Mouse (Mus musculus) kidney, adult 2 months (tissue): ENCODE measurements around the gene Map3k9. TPM values are rescaled to one million over a fixed set of nuclear protein-coding genes. Genes with fewer than 3 reads are reported as not detected.

Source experiments
- DNase-seq: peaks from one replicate; pipeline ENCODE4 v3.0.0; 2021
- H3K27ac ChIP-seq: fragments of 200-500 bp; 2 replicates; pipeline ENCODE4 v1.5.1; 2012; ENCODE audit warnings: low read depth, low read length, control low read depth, inconsistent platforms; ENCODE audit not compliant: insufficient read depth
- H3K27me3 ChIP-seq: fragments of 200-500 bp; replicated peaks from 2 replicates; pipeline ENCODE4 v1.6.1; 2012; ENCODE audit warnings: mild to moderate bottlenecking, moderate library complexity, low read length, inconsistent platforms; ENCODE audit not compliant: control insufficient read depth, insufficient read depth
- H3K36me3 ChIP-seq: fragments of 200-500 bp; 2 replicates; pipeline ENCODE4 v1.6.1; 2012; ENCODE audit warnings: mild to moderate bottlenecking, moderate library complexity, low read length, inconsistent platforms; ENCODE audit not compliant: control insufficient read depth, insufficient read depth
- H3K4me1 ChIP-seq: fragments of 200-500 bp; 2 replicates; pipeline ENCODE4 v1.6.1; 2011; ENCODE audit warnings: low read length; ENCODE audit not compliant: control insufficient read depth, insufficient read depth
- H3K4me3 ChIP-seq: fragments of 200-500 bp; 2 replicates; pipeline ENCODE4 v1.5.1; 2011; ENCODE audit warnings: mild to moderate bottlenecking, low read depth, low read length, control low read depth; ENCODE audit not compliant: insufficient read depth
- CTCF ChIP-seq: fragments of 200-500 bp; conservative IDR thresholded peaks from 2 replicates; pipeline ENCODE4 v1.5.1; 2011; ENCODE audit warnings: low read depth, mild to moderate bottlenecking, control low read depth, low read length, moderate library complexity, mixed read lengths; ENCODE audit not compliant: insufficient read depth, insufficient read length
- POLR2A ChIP-seq: fragments of 200-500 bp; IDR thresholded peaks from one replicate; pipeline ENCODE4 v1.6.1; 2011; ENCODE audit warnings: low read depth, low read length, control low read depth
- WGBS: fragments of 180-500 bp; shearing (Covaris S2); methylation state at CpG from one replicate; pipeline ENCODE4 v1.1.7; 2018; 5-methylcytosine and 5-hydroxymethylcytosine counted together
- polyA plus RNA-seq: library from polyadenylated mRNA; depleted of rRNA; stranded (reverse); fragments of >200 nt; gene quantifications from 2 replicates; pipeline ENCODE4 v1.2.3, GENCODE M21; 2012

Map3k9 gene
- polyA plus RNA-seq, 1 experiment = 3.9 TPM

DNA sequence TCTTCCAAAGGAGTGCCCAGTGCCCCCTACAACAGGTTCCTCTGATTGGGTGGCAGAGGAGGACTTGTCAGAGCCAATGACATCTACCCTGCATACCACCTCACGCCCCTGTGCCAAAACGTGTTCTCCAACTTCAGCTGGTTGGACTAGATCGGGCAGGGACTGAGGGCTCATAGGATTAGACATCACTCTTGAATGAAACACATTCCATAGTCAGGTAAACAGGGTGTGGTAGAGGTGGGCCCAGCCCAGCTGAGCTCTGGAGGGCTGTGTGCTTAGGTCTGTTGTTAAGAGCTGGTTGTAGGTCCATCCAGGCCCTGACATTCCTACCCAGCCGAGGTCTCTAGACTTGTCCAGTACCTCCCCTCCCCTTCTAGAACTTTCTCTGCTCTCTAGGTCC, 68.4 kb downstream of the Map3k9 start:
- DNase-seq = no peak
- H3K36me3 ChIP-seq = no peaks in the 10 kb centered on the region
- WGBS = 85% methylated on average over 4 of the region's 4 CpGs

DNA sequence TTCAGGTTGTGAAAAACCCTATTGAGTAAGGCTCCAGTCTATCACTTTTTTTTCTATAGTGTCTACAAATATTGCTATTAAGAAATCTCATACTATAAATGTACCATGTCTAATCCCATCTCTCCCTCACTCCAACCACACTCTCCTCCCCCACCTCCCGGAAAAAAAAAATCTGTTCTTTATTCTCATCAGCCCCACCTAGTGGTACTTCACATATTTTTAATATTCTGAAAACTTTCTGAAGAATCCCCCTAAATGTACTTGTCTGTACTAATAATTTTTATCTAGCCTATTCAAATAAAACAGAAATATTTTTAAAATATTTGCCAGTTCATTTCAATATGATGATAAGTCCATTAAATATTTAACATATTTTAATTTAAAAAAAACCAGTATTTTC, 78.1 kb downstream of the Map3k9 start:
- 0% methylated on average over 1 of the region's 1 CpGs for WGBS
- TF ChIP-seq CTCF = no peak
- TF ChIP-seq POLR2A = no peak
- no peak for DNase-seq

More for the DNA sequence above, 68.4 kb downstream of the Map3k9 start:
- H3K4me1 ChIP-seq = no peaks in the 10 kb centered on the region
- H3K4me3 ChIP-seq = no peak overlapping the region
- TF ChIP-seq POLR2A = no peak
- no peak for TF ChIP-seq CTCF
- H3K27me3 ChIP-seq = no peaks in the 10 kb centered on the region
- H3K27ac ChIP-seq = no peak overlapping the region

DNA sequence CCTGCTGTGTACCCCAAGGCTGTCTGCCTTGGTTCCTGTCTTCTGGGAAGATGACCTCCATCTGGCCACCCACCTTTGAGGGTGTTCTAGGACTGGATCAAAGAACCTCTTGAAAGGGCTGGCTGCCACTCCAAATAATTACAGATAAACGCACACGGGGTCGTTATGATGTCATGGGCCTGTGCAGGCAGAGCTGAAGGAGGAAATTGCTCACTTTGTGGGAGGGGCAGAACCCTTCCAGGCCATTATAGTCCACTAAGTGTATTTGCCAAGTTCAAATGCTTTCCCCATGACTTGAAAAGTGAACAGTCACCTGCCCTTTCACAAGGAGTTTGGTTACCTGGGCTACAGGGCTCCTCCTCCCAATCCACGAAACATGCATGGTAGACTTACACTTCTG, 83.0 kb downstream of the Map3k9 start:
- DNase-seq = no peak
- Histone ChIP-seq H3K36me3 (no peaks in the 10 kb centered on the region), H3K4me3 (no peak overlapping the region), H3K27me3 (no peaks in the 10 kb centered on the region), H3K27ac (no peak overlapping the region), H3K4me1 (no peaks in the 10 kb centered on the region)
- WGBS = 30% methylated on average over 4 of the region's 4 CpGs
- no peak for TF ChIP-seq POLR2A

More for the DNA sequence above, 78.1 kb downstream of the Map3k9 start:
- no peaks in the 10 kb centered on the region for H3K4me1 ChIP-seq
- no peak overlapping the region for H3K27ac ChIP-seq
- no peak overlapping the region for H3K4me3 ChIP-seq
- H3K36me3 ChIP-seq = no peaks in the 10 kb centered on the region
- H3K27me3 ChIP-seq = no peaks in the 10 kb centered on the region

DNA sequence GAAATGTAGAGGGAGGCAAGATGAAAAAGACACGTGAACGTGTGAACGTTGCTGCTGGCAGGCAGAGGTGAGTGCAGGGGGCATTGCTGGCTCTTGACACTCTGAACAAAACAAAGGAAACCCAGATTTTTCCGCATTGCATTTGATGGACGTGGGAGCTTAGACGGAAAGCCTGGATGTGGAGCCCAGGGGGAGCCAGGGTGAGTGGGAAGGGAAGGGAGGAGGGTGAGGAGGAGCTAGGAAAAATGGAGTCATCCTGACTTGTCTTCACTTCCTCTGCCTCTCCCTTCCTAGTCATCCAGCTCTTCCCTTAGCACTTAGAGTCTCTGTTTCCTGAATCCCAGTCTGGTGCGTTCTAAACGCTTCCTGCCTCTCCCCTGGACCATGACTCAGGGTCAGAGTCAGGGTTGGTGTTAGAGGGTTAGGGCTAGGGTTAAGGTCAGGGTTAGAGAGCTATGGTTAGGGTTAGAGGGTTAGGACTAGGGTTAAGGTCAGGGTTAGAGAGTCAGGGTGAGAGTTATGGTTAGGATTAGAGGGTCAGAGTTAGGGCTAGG, 89.7 kb downstream of the Map3k9 start:
- 25% methylated on average over 8 of the region's 8 CpGs for WGBS
- peak; percentile 59 for DNase-seq
- no peak overlapping the region for H3K27ac ChIP-seq

DNA sequence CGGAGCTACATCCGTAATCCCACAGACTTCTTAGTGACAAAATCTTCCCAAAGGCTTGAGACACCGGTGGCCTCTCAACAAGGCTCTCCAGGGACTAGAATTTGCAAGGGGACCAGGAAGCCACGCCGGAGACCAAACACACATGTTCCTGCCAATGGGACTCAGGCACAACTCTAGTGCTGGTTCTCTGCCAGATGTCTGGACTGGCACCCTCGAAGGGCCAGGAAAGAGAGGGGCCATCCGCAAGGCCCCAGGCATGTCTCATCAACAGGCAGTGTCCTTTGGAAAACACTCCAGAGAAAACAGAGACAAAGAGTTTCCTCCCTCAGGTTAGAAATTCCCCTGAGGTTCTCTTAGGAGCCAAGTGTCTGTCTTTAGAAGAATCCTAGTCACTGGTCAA, 90.2 kb downstream of the Map3k9 start:
- TF ChIP-seq CTCF = no peak
- no peak for TF ChIP-seq POLR2A
- H3K36me3 ChIP-seq = no peaks in the 10 kb centered on the region
- H3K27ac ChIP-seq = no peak overlapping the region
- peak; percentile 54 for DNase-seq
- no peak overlapping the region for H3K4me3 ChIP-seq
- H3K4me1 ChIP-seq = no peaks in the 10 kb centered on the region
- 72% methylated on average over 7 of the region's 7 CpGs for WGBS
- no peaks in the 10 kb centered on the region for H3K27me3 ChIP-seq

More for the DNA sequence above, 89.7 kb downstream of the Map3k9 start:
- no peaks in the 10 kb centered on the region for H3K4me1 ChIP-seq
- no peak overlapping the region for H3K4me3 ChIP-seq
- H3K27me3 ChIP-seq = no peaks in the 10 kb centered on the region
- H3K36me3 ChIP-seq = no peaks in the 10 kb centered on the region
- TF ChIP-seq POLR2A = no peak
- no peak for TF ChIP-seq CTCF

DNA sequence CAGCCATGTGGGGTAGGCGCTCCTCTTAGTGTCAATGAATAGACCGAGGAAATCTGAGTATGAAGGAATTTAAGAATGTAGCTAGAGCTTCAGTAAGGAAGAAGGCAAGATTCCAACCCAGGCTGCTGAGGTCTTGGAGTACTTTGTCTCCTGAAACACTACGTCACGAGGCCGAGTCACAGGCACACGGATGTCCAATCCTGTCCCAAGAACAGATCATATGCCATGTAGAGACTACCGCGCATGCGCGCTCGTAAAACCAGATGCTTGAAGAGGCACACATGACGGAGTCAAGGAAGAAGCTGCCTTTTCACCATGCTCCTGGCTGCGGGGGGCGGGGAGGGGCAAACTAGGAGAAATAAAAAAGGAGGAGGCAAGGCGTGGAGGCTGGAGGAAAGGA, 90.9 kb downstream of the Map3k9 start:
- H3K27ac ChIP-seq = no peak overlapping the region
- H3K36me3 ChIP-seq = no peaks in the 10 kb centered on the region
- no peak for DNase-seq
- H3K27me3 ChIP-seq = no peaks in the 10 kb centered on the region
- WGBS = 92% methylated on average over 15 of the region's 15 CpGs
- H3K4me1 ChIP-seq = no peaks in the 10 kb centered on the region
- TF ChIP-seq POLR2A (no peak), CTCF (no peak)
- no peak overlapping the region for H3K4me3 ChIP-seq

DNA sequence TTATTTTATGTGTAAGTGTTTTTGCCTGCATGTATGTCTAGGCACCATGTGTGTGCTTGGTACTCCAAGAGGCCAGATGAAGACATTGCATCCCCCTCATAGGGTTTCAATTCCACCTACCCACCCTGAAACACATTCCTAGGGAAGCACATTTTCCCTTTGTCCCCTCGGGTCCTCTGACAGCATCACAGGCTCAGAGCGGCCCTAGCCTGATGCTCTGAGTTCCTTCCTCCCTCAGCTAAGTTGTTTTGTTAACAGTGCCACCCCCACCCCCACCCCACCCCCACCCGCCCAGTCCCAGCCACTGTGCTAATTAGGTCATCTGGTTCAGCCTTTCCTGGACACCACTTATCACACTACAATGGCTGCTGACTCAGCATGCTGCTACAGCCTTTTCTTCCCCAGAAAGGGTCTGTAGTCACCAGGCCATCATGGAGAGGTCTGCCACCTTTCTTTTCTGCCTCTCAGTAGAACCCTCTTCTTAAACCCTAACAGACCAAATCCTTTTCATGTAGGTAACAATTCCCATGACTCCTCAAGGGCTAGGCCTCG, 91.4 kb downstream of the Map3k9 start:
- Histone ChIP-seq H3K4me1 (no peaks in the 10 kb centered on the region), H3K27me3 (no peaks in the 10 kb centered on the region), H3K36me3 (no peaks in the 10 kb centered on the region), H3K27ac (no peak overlapping the region), H3K4me3 (no peak overlapping the region)
- WGBS = 36% methylated on average over 4 of the region's 4 CpGs
- DNase-seq = no peak
- TF ChIP-seq POLR2A (no peak), CTCF (no peak)
